Mouse (Mus musculus) testis, adult 2 months (tissue): ENCODE data around the gene Cetn4. TPM values are rescaled to one million over a fixed set of nuclear protein-coding genes. Genes with fewer than 3 reads are reported as not detected.
A peak's percentile ranks its signal among the peaks of the same experiment; 100 is the strongest.

ENCODE experiments used
- H3K27ac ChIP-seq: fragments of 200-500 bp; 2 replicates; pipeline ENCODE4 v1.5.1; 2012; ENCODE audit warnings: low read depth, low read length; ENCODE audit not compliant: control insufficient read depth, insufficient read depth
- H3K27me3 ChIP-seq: fragments of 200-500 bp; 2 replicates; pipeline ENCODE4 v1.6.1; 2012; ENCODE audit warnings: mild to moderate bottlenecking, low read length, moderate library complexity; ENCODE audit not compliant: control insufficient read depth, insufficient read depth
- H3K36me3 ChIP-seq: fragments of 200-500 bp; 2 replicates; pipeline ENCODE4 v1.6.1; 2012; ENCODE audit warnings: mild to moderate bottlenecking, low read length; ENCODE audit not compliant: control insufficient read depth, insufficient read depth
- H3K4me1 ChIP-seq: fragments of 200-500 bp; 2 replicates; pipeline ENCODE4 v1.6.1; 2012; ENCODE audit warnings: low read length; ENCODE audit not compliant: control insufficient read depth, insufficient read depth
- H3K4me3 ChIP-seq: fragments of 200-500 bp; 2 replicates; pipeline ENCODE4 v1.5.1; 2012; ENCODE audit warnings: low read depth, mild to moderate bottlenecking, low read length, moderate library complexity, mixed read lengths; ENCODE audit not compliant: control insufficient read depth
- CTCF ChIP-seq: fragments of 200-500 bp; IDR thresholded peaks from 2 replicates; pipeline ENCODE4 v1.5.1; 2012; ENCODE audit warnings: low read depth, mild to moderate bottlenecking, inconsistent platforms, low read length, moderate library complexity; ENCODE audit not compliant: control insufficient read depth, insufficient read depth, insufficient replicate concordance
- POLR2A ChIP-seq: fragments of 200-500 bp; IDR thresholded peaks from 2 replicates; pipeline ENCODE4 v1.6.1; 2012; ENCODE audit warnings: low read depth, mild to moderate bottlenecking, inconsistent platforms, low read length, moderate library complexity; ENCODE audit not compliant: control insufficient read depth
- polyA plus RNA-seq: library from polyadenylated mRNA; depleted of rRNA; stranded (reverse); fragments of >200 nt; gene quantifications from 2 replicates; pipeline ENCODE4 v1.2.3, GENCODE M21; 2012

Cetn4 gene
- polyA plus RNA-seq, 1 experiment, result 172 TPM

GRCm38 (mm10) chr3:37325317-37326112 is 13.0 kb upstream of the Cetn4 start:
- TF ChIP-seq CTCF (no peak), POLR2A (no peak)
- Histone ChIP-seq H3K36me3 (no peaks in the 10 kb centered on the region), H3K27me3 (no peaks in the 10 kb centered on the region), H3K27ac (no peak overlapping the region), H3K4me1 (no peaks in the 10 kb centered on the region), H3K4me3 (no peak overlapping the region)

GRCm38 (mm10) chr3:37324310-37324709 is 11.8 kb upstream of the Cetn4 start:
- Histone ChIP-seq H3K27me3 (no peaks in the 10 kb centered on the region), H3K36me3 (no peaks in the 10 kb centered on the region), H3K4me1 (no peaks in the 10 kb centered on the region), H3K4me3 (no peak overlapping the region), H3K27ac (no peak overlapping the region)
- TF ChIP-seq POLR2A (no peak), CTCF (no peak)

- H3K27me3 ChIP-seq, result no peaks in the 10 kb centered on the region
- no peaks in the 10 kb centered on the region for H3K36me3 ChIP-seq
- TF ChIP-seq POLR2A (no peak), CTCF (no peak)
- H3K4me1 ChIP-seq, result peaks cover 2% of the 10 kb centered on the region; the same call in 1 of the 2 replicates
- no peak overlapping the region for H3K27ac ChIP-seq
- no peak overlapping the region for H3K4me3 ChIP-seq
These were observed 3.7 kb upstream of the Cetn4 start for GRCm38 (mm10) chr3:37316233-37316632.

- Histone ChIP-seq H3K36me3 (no peaks in the 10 kb centered on the region), H3K27me3 (no peaks in the 10 kb centered on the region), H3K4me3 (no peak overlapping the region), H3K4me1 (peaks cover 2% of the 10 kb centered on the region; the same call in 1 of the 2 replicates), H3K27ac (no peak overlapping the region)
- TF ChIP-seq CTCF, result no peak
- TF ChIP-seq POLR2A, result no peak
These were observed 863 bp upstream of the Cetn4 start for GRCm38 (mm10) chr3:37313371-37313770.

GRCm38 (mm10) chr3:37311897-37312369 is 575 bp downstream of the Cetn4 start:
- Histone ChIP-seq H3K27me3 (no peaks in the 10 kb centered on the region), H3K27ac (peak overlapping the region; percentile 56), H3K36me3 (no peaks in the 10 kb centered on the region), H3K4me1 (peaks cover 2% of the 10 kb centered on the region; the same call in 1 of the 2 replicates), H3K4me3 (peak overlapping the region; percentile 83)
- TF ChIP-seq CTCF (no peak), POLR2A (no peak)

- no peaks in the 10 kb centered on the region for H3K4me1 ChIP-seq
- no peak overlapping the region for H3K4me3 ChIP-seq
- no peak for TF ChIP-seq POLR2A
- TF ChIP-seq CTCF, result no peak
- H3K27ac ChIP-seq, result no peak overlapping the region
- H3K36me3 ChIP-seq, result no peaks in the 10 kb centered on the region; the same call in 1 of the 2 replicates
- no peaks in the 10 kb centered on the region for H3K27me3 ChIP-seq
These were observed 8.9 kb downstream of the Cetn4 start for GRCm38 (mm10) chr3:37303392-37304139.

GRCm38 (mm10) chr3:37302685-37303084 is 9.8 kb downstream of the Cetn4 start:
- no peaks in the 10 kb centered on the region for H3K27me3 ChIP-seq
- no peaks in the 10 kb centered on the region for H3K4me1 ChIP-seq
- no peak overlapping the region for H3K4me3 ChIP-seq
- H3K36me3 ChIP-seq, result no peaks in the 10 kb centered on the region; the same call in 1 of the 2 replicates
- TF ChIP-seq CTCF, result peak; percentile 59; the same call in 1 of the 2 replicates
- no peak for TF ChIP-seq POLR2A
- H3K27ac ChIP-seq, result no peak overlapping the region
